Mouse (Mus musculus) skeletal muscle tissue, adult 2 months (tissue): Measurements from ENCODE around the gene Kcnip1.

Experiments used
- DNase-seq: peaks from one replicate; pipeline ENCODE4 v3.0.0-alpha.2; 2012; ENCODE audit warnings: low read depth, low spot score

Kcnip1 gene

GRCm38 (mm10) chr11:33992938-33993337 is at the start of gene Kcnip1:
TSS of gene Kcnip1 (minus strand) at chr11:33993152.
- peak; percentile 50 for DNase-seq

GRCm38 (mm10) chr11:34040061-34040460 is 47.1 kb upstream of the Kcnip1 start:
- no peak for DNase-seq

- DNase-seq, result no peak
Observed at GRCm38 (mm10) chr11:34035909-34036658, 43.1 kb upstream of the Kcnip1 start.

GRCm38 (mm10) chr11:34034794-34035193 is 41.8 kb upstream of the Kcnip1 start:
- DNase-seq, result no peak

GRCm38 (mm10) chr11:34034008-34034505 is 41.1 kb upstream of the Kcnip1 start:
- DNase-seq, result peak; percentile 42

GRCm38 (mm10) chr11:34031015-34031805 is 38.3 kb upstream of the Kcnip1 start:
- DNase-seq, result no peak

- DNase-seq, result no peak
Observed at GRCm38 (mm10) chr11:34029658-34030057, 36.7 kb upstream of the Kcnip1 start.

GRCm38 (mm10) chr11:34025091-34025490 is 32.1 kb upstream of the Kcnip1 start:
- DNase-seq, result no peak

- DNase-seq, result no peak
Observed at GRCm38 (mm10) chr11:34012007-34012652, 19.2 kb upstream of the Kcnip1 start.

- peak; percentile 60 for DNase-seq
Observed at GRCm38 (mm10) chr11:34010859-34011172, 17.9 kb upstream of the Kcnip1 start.

- DNase-seq, result no peak
Observed at GRCm38 (mm10) chr11:34010133-34010858, 17.3 kb upstream of the Kcnip1 start.

- DNase-seq, result no peak
Observed at GRCm38 (mm10) chr11:34009316-34010087, 16.6 kb upstream of the Kcnip1 start.

- no peak for DNase-seq
Observed at GRCm38 (mm10) chr11:34008702-34009101, 15.8 kb upstream of the Kcnip1 start.

GRCm38 (mm10) chr11:34008214-34008613 is 15.3 kb upstream of the Kcnip1 start:
- peak; percentile 20 for DNase-seq

- DNase-seq, result no peak
Observed at GRCm38 (mm10) chr11:34007616-34008015, 14.7 kb upstream of the Kcnip1 start.

- DNase-seq, result no peak
Observed at GRCm38 (mm10) chr11:34002593-34002965, 9.6 kb upstream of the Kcnip1 start.

GRCm38 (mm10) chr11:34001938-34002592 is 9.1 kb upstream of the Kcnip1 start:
- DNase-seq, result no peak

GRCm38 (mm10) chr11:34000416-34000815 is 7.5 kb upstream of the Kcnip1 start:
- DNase-seq, result no peak

GRCm38 (mm10) chr11:33998244-33998643 is 5.3 kb upstream of the Kcnip1 start:
- DNase-seq, result no peak

GRCm38 (mm10) chr11:33993496-33993895 is 544 bp upstream of the Kcnip1 start:
- no peak for DNase-seq
